Mouse (Mus musculus): ENCODE data around the gene Vcl. TPM values are rescaled to one million over a fixed set of nuclear protein-coding genes. Genes with fewer than 3 reads are reported as not detected.
A peak's percentile ranks its signal among the peaks of the same experiment; 100 is the strongest.

Gene Vcl
- polyA plus RNA-seq, 1 experiment from 2014 or later = 34.6 TPM

DNA sequence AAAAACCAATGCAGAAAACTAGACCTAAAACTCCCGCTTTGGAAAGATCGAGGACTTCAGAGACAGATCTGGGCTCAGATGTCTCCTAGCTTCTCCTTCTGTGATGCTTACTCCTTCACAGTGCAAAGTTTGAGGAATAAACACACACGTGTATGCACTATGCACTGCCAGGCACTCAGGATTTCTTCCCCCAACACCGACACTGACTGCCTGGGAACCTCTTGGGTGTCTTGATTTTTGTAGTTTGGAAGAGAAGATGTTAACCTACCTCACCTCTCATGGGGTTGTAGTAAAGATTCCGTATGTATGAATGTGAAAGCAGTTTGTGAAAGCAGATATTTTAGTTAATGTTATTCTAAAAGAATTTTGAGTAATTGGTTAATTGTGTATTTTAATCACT is 88.7 kb downstream of the Vcl start:
- no peaks in the 10 kb centered on the region for H3K4me1 ChIP-seq (replicated peaks; ENCODE audit: control insufficient read depth, insufficient read depth, low read length)
- H3K9me3 ChIP-seq (ENCODE audit: control insufficient read depth, low read length) = no peaks in the 10 kb centered on the region
- DNase-seq (ENCODE audit: low spot score) = no peak
- peaks cover 2% of the 10 kb centered on the region; the same call in 1 of the 2 replicates for H3K36me3 ChIP-seq (ENCODE audit: control insufficient read depth, insufficient read depth, low read length)
- no peak overlapping the region for H3K4me2 ChIP-seq (replicated peaks; ENCODE audit: low read depth, low read length)
- no peak overlapping the region for H3K27ac ChIP-seq (ENCODE audit: low read depth, low read length)
- H3K9ac ChIP-seq (ENCODE audit: low read depth, low read length) = no peak overlapping the region
- no peaks in the 10 kb centered on the region for H3K27me3 ChIP-seq (ENCODE audit: control insufficient read depth, insufficient read depth, low read length)
- 91% methylated on average over 5 of the region's 5 CpGs for WGBS
- H3K4me3 ChIP-seq (ENCODE audit: low read depth, low read length) = no peak overlapping the region
- ATAC-seq (ENCODE audit: low FRiP score) = no peak

- WGBS = 56% methylated on average over 3 of the region's 3 CpGs
- peak; percentile 60 for DNase-seq (ENCODE audit: low spot score)
- no peak overlapping the region for H3K27ac ChIP-seq (ENCODE audit: low read depth, low read length)
- no peaks in the 10 kb centered on the region for H3K36me3 ChIP-seq (ENCODE audit: control insufficient read depth, insufficient read depth, low read length)
- ATAC-seq (ENCODE audit: low FRiP score) = no peak
- no peak overlapping the region for H3K9ac ChIP-seq (ENCODE audit: low read depth, low read length)
- H3K4me2 ChIP-seq (replicated peaks; ENCODE audit: low read depth, low read length) = no peak overlapping the region
- no peaks in the 10 kb centered on the region for H3K27me3 ChIP-seq (ENCODE audit: control insufficient read depth, insufficient read depth, low read length)
- H3K4me1 ChIP-seq (replicated peaks; ENCODE audit: control insufficient read depth, insufficient read depth, low read length) = no peaks in the 10 kb centered on the region
- no peaks in the 10 kb centered on the region for H3K9me3 ChIP-seq (ENCODE audit: control insufficient read depth, low read length)
- H3K4me3 ChIP-seq (ENCODE audit: low read depth, low read length) = no peak overlapping the region
These were observed 89.8 kb downstream of the Vcl start for GRCm38 (mm10) chr14:21018977-21019376.

- 86% methylated on average over 8 of the region's 8 CpGs for WGBS
These were observed 91.2 kb downstream of the Vcl start for GRCm38 (mm10) chr14:21020435-21020834.

DNA sequence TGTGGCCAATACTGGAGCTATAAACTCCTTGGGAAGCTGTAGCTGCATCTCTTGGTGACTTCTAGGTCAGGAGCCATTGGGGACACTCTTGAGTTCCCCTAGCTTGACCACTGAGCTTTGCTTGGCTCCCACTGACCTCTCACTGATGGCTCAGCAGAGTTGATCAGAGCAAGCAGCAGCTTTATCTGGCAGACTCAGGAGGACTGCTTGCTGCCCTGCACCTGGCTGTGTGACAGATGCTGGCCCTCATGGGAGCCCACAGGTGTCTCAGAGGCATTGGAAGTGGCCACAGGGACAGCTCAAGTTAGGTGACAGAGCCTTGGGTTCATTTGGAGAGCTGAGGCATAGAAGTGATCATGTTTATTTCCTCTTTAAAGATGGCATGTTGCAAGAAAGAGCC is 98.3 kb downstream of the Vcl start:
- Histone ChIP-seq H3K4me3 (ENCODE audit: low read depth, low read length) (no peak overlapping the region), H3K36me3 (ENCODE audit: control insufficient read depth, insufficient read depth, low read length) (0 out of 2 replicates have a peak, but pooled peaks cover 2% of the 10 kb centered on the region), H3K27me3 (ENCODE audit: control insufficient read depth, insufficient read depth, low read length) (no peaks in the 10 kb centered on the region), H3K4me2 (replicated peaks; ENCODE audit: low read depth, low read length) (no peak overlapping the region), H3K4me1 (replicated peaks; ENCODE audit: control insufficient read depth, insufficient read depth, low read length) (no peaks in the 10 kb centered on the region), H3K27ac (ENCODE audit: low read depth, low read length) (no peak overlapping the region), H3K9ac (ENCODE audit: low read depth, low read length) (no peak overlapping the region), H3K9me3 (ENCODE audit: control insufficient read depth, low read length) (no peaks in the 10 kb centered on the region)
- ATAC-seq (ENCODE audit: low FRiP score) = no peak
- DNase-seq (ENCODE audit: low spot score) = no peak

More at GRCm38 (mm10) chr14:21020435-21020834, 91.2 kb downstream of the Vcl start:
- DNase-seq (ENCODE audit: low spot score) (no peak), ATAC-seq (ENCODE audit: low FRiP score) (no peak)
- H3K4me1 ChIP-seq (replicated peaks; ENCODE audit: control insufficient read depth, insufficient read depth, low read length) = no peaks in the 10 kb centered on the region
- H3K36me3 ChIP-seq (ENCODE audit: control insufficient read depth, insufficient read depth, low read length) = no peaks in the 10 kb centered on the region
- H3K27ac ChIP-seq (ENCODE audit: low read depth, low read length) = no peak overlapping the region
- H3K4me3 ChIP-seq (ENCODE audit: low read depth, low read length) = no peak overlapping the region
- H3K9ac ChIP-seq (ENCODE audit: low read depth, low read length) = no peak overlapping the region
- H3K27me3 ChIP-seq (ENCODE audit: control insufficient read depth, insufficient read depth, low read length) = no peaks in the 10 kb centered on the region
- H3K4me2 ChIP-seq (replicated peaks; ENCODE audit: low read depth, low read length) = no peak overlapping the region
- no peaks in the 10 kb centered on the region for H3K9me3 ChIP-seq (ENCODE audit: control insufficient read depth, low read length)

DNA sequence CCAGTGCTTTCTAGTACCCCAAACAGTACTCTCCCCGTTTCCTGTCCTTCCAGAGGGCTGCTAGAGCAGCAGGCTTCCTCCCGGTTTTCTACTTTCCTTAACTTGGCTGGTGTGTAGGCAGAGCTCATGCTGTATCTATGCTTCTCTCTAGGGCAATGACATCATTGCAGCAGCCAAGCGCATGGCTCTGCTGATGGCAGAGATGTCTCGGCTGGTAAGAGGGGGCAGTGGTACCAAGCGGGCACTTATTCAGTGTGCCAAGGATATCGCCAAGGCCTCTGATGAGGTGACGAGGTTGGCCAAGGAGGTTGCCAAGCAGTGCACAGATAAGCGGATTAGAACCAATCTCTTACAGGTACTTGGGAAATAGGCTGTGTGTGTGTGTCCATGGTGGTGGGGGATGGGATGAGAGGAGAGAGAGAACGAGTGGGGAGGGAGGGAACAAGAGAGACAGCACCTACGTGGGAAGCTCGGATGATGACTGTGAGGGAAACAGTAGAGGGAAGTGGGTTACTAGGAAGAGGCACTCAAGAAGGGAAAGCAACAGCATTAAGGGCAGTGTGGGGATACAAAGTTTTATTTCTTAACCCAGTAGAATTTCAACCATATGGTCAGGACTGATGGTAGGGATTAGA is 99.9 kb downstream of the Vcl start:
- H3K36me3 ChIP-seq (ENCODE audit: control insufficient read depth, insufficient read depth, low read length) = 0 out of 2 replicates have a peak, but pooled peaks cover 2% of the 10 kb centered on the region
- no peaks in the 10 kb centered on the region for H3K27me3 ChIP-seq (ENCODE audit: control insufficient read depth, insufficient read depth, low read length)
- H3K4me1 ChIP-seq (replicated peaks; ENCODE audit: control insufficient read depth, insufficient read depth, low read length) = no peaks in the 10 kb centered on the region
- H3K9ac ChIP-seq (ENCODE audit: low read depth, low read length) = no peak overlapping the region
- no peaks in the 10 kb centered on the region for H3K9me3 ChIP-seq (ENCODE audit: control insufficient read depth, low read length)
- no peak overlapping the region for H3K4me2 ChIP-seq (replicated peaks; ENCODE audit: low read depth, low read length)
- 89% methylated on average over 11 of the region's 11 CpGs for WGBS
- no peak for ATAC-seq (ENCODE audit: low FRiP score)
- no peak overlapping the region for H3K4me3 ChIP-seq (ENCODE audit: low read depth, low read length)
- no peak for DNase-seq (ENCODE audit: low spot score)
- no peak overlapping the region for H3K27ac ChIP-seq (ENCODE audit: low read depth, low read length)

GRCm38 (mm10) chr14:21031783-21032511 is 102.7 kb downstream of the Vcl start:
- DNase-seq (ENCODE audit: low spot score) (peak; percentile 25), ATAC-seq (ENCODE audit: low FRiP score) (no peak)
- Histone ChIP-seq H3K4me1 (replicated peaks; ENCODE audit: control insufficient read depth, insufficient read depth, low read length) (no peaks in the 10 kb centered on the region), H3K27me3 (ENCODE audit: control insufficient read depth, insufficient read depth, low read length) (no peaks in the 10 kb centered on the region), H3K9me3 (ENCODE audit: control insufficient read depth, low read length) (no peaks in the 10 kb centered on the region), H3K27ac (ENCODE audit: low read depth, low read length) (no peak overlapping the region), H3K9ac (ENCODE audit: low read depth, low read length) (no peak overlapping the region), H3K4me2 (replicated peaks; ENCODE audit: low read depth, low read length) (no peak overlapping the region), H3K36me3 (ENCODE audit: control insufficient read depth, insufficient read depth, low read length) (0 out of 2 replicates have a peak, but pooled peaks cover 2% of the 10 kb centered on the region), H3K4me3 (ENCODE audit: low read depth, low read length) (no peak overlapping the region)
- WGBS = 58% methylated on average over 6 of the region's 6 CpGs

- 0 out of 2 replicates have a peak, but pooled peaks cover 2% of the 10 kb centered on the region for H3K36me3 ChIP-seq (ENCODE audit: control insufficient read depth, insufficient read depth, low read length)
- no peaks in the 10 kb centered on the region for H3K9me3 ChIP-seq (ENCODE audit: control insufficient read depth, low read length)
- no peaks in the 10 kb centered on the region for H3K4me1 ChIP-seq (replicated peaks; ENCODE audit: control insufficient read depth, insufficient read depth, low read length)
- ATAC-seq (ENCODE audit: low FRiP score) (no peak), DNase-seq (ENCODE audit: low spot score) (no peak)
- H3K27ac ChIP-seq (ENCODE audit: low read depth, low read length) = no peak overlapping the region
- H3K9ac ChIP-seq (ENCODE audit: low read depth, low read length) = no peak overlapping the region
- no peaks in the 10 kb centered on the region for H3K27me3 ChIP-seq (ENCODE audit: control insufficient read depth, insufficient read depth, low read length)
- H3K4me2 ChIP-seq (replicated peaks; ENCODE audit: low read depth, low read length) = no peak overlapping the region
- 93% methylated on average over 4 of the region's 4 CpGs for WGBS
- H3K4me3 ChIP-seq (ENCODE audit: low read depth, low read length) = no peak overlapping the region
These were observed 105.1 kb downstream of the Vcl start for GRCm38 (mm10) chr14:21034271-21034670.

DNA sequence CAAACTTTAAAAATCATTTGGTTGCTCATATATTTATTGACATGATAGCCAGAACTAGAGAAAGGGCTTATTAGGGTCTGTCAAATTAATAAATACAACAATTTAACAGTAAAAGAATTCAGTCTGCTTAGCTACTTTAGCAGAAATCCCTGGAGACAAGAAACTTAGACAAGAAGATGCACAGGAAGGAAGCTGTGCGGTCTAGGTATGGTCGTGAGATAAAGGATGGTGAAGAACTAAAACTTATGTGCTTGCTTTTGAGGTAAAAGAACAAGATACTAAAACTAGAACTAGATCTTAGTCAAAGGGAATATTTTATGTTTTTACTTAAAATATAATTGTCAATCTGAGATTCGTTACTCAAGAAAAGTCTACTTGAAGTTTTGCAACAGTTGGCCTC is 105.6 kb downstream of the Vcl start:
- no peaks in the 10 kb centered on the region for H3K9me3 ChIP-seq (ENCODE audit: control insufficient read depth, low read length)
- H3K36me3 ChIP-seq (ENCODE audit: control insufficient read depth, insufficient read depth, low read length) = 0 out of 2 replicates have a peak, but pooled peaks cover 2% of the 10 kb centered on the region
- no peaks in the 10 kb centered on the region for H3K27me3 ChIP-seq (ENCODE audit: control insufficient read depth, insufficient read depth, low read length)
- no peaks in the 10 kb centered on the region for H3K4me1 ChIP-seq (replicated peaks; ENCODE audit: control insufficient read depth, insufficient read depth, low read length)
- no peak overlapping the region for H3K4me3 ChIP-seq (ENCODE audit: low read depth, low read length)
- no peak for ATAC-seq (ENCODE audit: low FRiP score)
- WGBS = 96% methylated on average over 3 of the region's 3 CpGs
- no peak overlapping the region for H3K27ac ChIP-seq (ENCODE audit: low read depth, low read length)
- no peak overlapping the region for H3K4me2 ChIP-seq (replicated peaks; ENCODE audit: low read depth, low read length)
- no peak overlapping the region for H3K9ac ChIP-seq (ENCODE audit: low read depth, low read length)
- no peak for DNase-seq (ENCODE audit: low spot score)

- H3K36me3 ChIP-seq (ENCODE audit: control insufficient read depth, insufficient read depth, low read length) = no peaks in the 10 kb centered on the region
- ATAC-seq (ENCODE audit: low FRiP score) (no peak), DNase-seq (ENCODE audit: low spot score) (no peak)
- no peak overlapping the region for H3K27ac ChIP-seq (ENCODE audit: low read depth, low read length)
- H3K27me3 ChIP-seq (ENCODE audit: control insufficient read depth, insufficient read depth, low read length) = no peaks in the 10 kb centered on the region
- WGBS = 93% methylated on average over 12 of the region's 12 CpGs
- H3K4me2 ChIP-seq (replicated peaks; ENCODE audit: low read depth, low read length) = no peak overlapping the region
- no peak overlapping the region for H3K9ac ChIP-seq (ENCODE audit: low read depth, low read length)
- no peaks in the 10 kb centered on the region for H3K4me1 ChIP-seq (replicated peaks; ENCODE audit: control insufficient read depth, insufficient read depth, low read length)
- no peak overlapping the region for H3K4me3 ChIP-seq (ENCODE audit: low read depth, low read length)
- H3K9me3 ChIP-seq (ENCODE audit: control insufficient read depth, low read length) = no peaks in the 10 kb centered on the region
These were observed 109.9 kb downstream of the Vcl start for GRCm38 (mm10) chr14:21039077-21039476.

Measured in hindbrain, embryonic 11.5 days (tissue).